Mouse (Mus musculus) ovary, adult 18-20 months (tissue): ENCODE results near the gene Atp6v0d1.

ENCODE experiments used
- DNase-seq: peaks from one replicate; pipeline ENCODE4 v3.0.0; 2022; ENCODE audit warnings: low spot score, mixed read lengths

Atp6v0d1 gene

DNA sequence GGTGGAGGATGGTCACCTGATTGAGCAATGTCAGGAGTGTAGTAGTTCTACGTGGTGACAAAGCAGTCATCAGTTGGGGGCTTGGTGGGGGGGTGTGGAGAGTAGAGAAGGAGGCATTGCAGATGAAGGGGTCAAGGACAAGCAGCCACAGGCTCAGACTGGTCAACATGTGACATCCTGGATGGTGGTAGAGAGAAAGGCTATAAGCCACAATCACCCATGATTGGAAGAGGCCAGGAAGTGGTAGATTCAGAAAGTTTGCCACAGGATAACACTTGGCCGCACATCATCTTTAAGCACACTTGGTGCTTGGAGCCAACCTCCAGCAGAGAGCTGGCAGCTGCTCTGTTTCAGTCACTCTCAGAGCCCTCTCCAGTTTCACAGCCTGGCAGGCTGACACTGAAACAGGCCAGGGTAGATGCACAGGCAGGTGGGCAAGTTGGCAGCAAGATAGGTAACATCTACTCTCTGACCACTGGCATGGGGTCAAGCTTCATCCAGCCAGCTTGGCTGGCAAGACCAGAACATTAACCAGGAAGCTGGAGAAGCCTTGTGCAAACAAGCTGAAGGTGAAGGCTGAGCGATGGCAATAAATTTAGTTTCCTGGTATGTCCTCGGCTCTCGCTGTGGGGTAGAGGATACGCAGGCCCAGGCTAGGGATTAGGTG lies 28.7 kb downstream of the Atp6v0d1 start:
- DNase-seq: no peak

- DNase-seq: no peak
These were observed 29.3 kb downstream of the Atp6v0d1 start for GRCm38 (mm10) chr8:105536546-105536945.

DNA sequence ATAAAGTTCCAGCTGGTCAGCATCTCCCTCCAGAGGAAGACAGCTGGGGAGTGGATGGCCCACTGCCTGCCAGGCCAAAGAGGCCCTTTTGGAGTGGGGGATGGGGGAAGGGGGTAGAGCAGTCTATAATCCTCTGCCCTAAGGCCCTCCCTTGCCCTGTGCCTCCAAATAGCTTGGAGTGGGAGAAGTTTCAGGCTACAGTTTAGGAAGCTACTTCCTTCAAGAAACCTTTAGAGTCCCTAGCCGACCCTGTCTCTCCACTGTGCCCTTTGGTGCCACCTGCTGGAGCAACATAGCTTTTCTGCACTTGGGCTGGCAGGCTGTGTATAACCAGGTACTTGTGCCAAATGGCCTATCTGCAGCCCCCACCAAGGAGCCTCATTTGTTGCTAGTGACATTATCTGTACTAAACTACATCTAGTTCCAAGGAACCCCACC lies 31.9 kb downstream of the Atp6v0d1 start:
- no peak for DNase-seq

GRCm38 (mm10) chr8:105533439-105533838 lies 32.4 kb downstream of the Atp6v0d1 start:
- no peak for DNase-seq

DNA sequence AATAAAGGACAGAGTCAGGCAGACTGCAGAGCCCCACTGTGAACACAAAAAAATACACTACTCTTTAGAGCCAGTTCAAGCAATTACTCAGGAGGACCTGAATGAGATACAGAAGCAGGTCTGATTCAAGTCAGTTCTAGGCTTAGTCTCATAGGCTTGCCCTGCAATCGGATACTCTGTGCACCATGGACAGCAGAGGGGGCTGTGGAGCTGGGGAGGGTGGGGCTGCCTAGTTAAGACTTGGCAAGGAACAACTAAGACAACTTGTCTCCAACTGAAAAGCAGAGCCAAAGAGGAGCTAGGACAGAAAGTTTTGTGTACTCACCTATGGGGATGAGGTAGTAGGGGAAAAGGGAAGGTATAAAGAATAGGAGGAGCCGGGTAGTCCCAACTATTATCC lies 34.1 kb downstream of the Atp6v0d1 start:
- no peak for DNase-seq

GRCm38 (mm10) chr8:105529271-105529670 lies 36.6 kb downstream of the Atp6v0d1 start:
- DNase-seq: no peak

- no peak for DNase-seq
These were observed 37.6 kb downstream of the Atp6v0d1 start for GRCm38 (mm10) chr8:105528206-105528605.

DNA sequence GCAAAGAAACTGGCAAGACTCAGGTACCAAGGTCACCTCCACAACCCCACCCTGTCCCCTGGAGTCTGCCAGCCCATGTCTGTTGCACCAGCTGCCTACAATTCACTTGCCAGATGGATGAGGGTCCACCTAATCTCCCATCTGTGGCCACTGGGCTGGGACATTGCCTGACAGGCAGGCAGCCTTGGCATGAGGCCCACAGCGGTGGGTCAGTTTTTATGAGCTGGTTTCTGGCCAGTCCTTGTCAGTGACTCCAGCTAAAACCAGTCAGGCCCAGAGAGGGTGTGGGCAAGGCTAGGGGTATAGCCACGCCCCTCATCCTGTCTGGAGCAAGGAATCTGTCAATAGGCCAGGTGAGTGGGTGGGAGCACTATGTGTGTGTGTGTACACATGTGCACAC lies 38.7 kb downstream of the Atp6v0d1 start:
- DNase-seq: no peak

GRCm38 (mm10) chr8:105522890-105523289 lies 43.0 kb downstream of the Atp6v0d1 start:
- DNase-seq: no peak

GRCm38 (mm10) chr8:105521995-105522769 lies 43.7 kb downstream of the Atp6v0d1 start:
- no peak for DNase-seq

DNA sequence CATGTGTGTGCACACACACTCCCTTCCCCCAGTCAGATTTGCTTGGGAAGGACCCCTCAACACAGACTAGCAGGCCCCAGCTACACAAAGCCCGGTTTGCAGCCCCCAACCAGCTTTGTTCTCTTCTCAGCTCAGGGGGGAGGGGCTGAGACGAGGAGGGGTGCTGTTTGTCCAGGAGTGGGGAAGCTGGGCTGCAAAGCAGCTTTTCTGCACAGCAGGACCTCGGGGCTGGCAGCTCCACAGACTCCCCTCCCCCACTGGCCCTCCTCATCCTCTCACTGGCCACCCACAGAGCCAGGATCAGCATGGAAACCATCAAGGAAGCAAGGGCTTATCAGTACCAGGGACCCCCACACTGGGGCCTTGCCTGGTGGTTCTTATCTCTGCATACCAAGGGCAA lies 44.8 kb downstream of the Atp6v0d1 start:
- DNase-seq: no peak

DNA sequence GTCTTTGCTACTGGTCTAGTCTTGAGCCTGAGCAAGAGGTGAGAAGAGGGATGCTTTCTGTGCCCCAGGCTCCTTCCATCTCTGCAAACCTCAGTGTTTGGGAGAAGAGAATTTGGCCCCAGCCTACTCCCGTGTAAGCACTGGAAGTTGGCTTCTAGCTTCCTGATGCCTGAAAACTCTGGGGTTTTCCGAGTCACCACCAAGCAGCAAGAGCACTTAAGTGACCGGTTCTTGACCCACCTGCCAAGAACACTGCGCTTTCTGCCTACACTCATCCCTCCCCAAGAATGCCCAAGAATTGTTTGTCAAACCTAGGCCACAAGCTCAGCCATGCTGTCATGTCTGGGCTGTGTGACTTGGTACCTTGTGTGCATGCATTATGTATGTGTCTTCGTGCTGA lies 45.3 kb downstream of the Atp6v0d1 start:
- DNase-seq: no peak

GRCm38 (mm10) chr8:105519591-105519990 lies 46.3 kb downstream of the Atp6v0d1 start:
- no peak for DNase-seq

DNA sequence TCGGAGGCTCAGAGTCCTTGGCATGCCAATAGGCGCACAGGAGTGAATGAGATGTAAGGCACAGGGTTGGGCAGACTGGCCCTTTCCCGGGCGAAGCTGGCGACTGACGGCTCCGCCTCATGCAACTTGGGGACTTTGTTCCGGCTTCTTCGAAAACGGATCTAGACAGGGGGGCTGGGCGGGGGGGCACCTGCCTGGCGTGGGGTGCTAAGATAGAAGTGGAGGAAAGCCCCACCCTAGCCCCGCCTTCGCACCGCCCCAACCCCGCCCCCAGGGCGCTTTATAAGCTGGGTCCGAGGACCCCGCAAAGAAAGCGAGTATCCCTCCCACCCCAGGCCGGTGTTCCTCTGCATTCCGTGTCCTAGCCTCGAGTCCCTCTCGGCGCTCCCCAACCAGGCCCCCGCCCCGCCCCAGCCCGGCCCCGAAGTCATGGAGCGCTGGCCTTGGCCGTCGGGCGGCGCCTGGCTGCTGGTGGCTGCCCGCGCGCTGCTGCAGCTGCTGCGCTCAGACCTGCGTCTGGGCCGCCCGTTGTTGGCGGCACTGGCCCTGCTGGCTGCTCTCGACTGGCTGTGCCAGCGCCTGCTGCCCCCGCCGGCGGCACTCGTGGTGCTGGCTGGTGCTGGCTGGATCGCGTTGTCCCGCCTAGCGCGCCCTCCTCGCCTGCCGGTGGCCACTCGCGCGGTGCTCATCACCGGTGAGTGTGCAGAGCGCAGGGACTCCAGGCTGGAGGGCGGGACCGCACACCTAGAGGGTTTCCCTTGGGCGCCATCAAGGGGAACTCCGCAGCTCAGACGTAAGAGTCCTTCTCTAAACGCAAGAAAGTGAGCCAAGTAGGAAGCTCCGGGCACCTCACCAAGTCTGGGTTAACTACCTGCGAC lies 47.2 kb downstream of the Atp6v0d1 start, which contains the start of gene Hsd11b2:
Gene Hsd11b2, plus strand, starts transcription at position 320 of the 878 bp plus-strand sequence.
- no peak for DNase-seq

DNA sequence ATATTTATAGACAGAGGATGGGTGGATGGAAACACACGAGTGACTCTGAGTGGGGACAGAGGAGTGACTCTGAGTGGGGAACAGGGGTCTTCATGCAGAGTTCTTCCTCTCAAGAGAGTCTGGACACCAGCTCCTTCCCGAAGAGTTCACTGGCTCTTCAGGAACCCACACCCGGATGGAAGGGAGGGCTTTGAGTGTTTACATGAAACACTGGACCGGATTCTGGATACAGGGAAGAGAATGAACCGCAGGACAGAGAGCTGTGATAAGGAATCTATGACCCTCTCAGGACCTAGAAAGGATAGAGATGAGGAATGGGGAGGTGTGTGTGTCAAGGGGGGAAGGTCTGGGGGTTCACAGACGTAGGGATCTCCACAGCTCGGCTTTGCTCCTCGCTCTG lies 48.5 kb downstream of the Atp6v0d1 start:
- no peak for DNase-seq

DNA sequence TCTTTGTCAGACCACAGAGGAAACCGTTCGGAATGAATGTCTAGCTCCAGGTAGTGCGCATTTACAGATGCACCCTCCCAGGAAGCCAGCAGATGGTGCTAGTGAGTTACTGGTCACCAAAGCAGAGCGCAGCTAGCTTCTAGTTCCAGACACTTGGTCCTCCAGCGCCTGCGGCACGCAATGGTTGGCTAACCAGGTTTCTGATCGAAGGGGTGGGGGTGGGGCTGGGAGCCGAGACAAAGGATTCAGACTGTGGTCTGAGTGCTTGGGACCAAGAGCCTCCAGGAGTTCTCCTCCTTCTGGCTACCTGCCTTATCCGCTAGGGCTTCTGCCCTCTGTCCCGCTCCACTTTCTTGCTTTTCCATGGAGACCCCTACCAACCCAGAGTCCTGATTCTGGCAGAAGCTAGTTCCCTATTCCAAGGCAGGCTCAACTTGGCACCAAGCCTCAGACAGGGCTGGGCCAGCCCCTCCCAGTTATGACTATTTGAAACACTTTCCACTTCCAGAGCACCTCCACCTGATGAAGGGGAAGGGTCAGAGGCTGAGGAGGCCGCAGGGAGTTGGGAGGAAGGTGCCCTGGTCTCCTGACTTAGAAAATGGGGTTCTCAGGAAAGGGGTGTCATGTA lies 49.7 kb downstream of the Atp6v0d1 start:
- DNase-seq: peak; percentile 52

DNA sequence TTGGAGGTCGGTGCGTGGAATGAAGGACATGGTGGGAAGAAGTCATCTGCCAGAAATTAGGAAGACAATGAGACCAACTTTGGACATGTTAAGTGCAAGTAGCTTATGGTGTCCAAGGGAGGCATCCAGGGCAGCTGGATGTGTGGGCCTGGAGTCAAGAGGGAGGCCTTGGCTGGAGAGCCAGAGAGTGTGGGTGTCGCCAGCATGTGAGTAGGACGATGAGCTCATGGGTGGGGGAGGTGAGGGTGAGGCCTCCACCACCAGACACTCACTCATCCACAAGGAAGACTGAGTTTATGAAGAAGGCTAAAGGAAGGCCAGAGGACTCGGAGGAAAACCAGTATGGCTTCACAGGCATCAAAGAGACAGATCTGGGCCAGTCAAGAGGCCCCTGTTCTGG lies 51.2 kb downstream of the Atp6v0d1 start:
- DNase-seq: peak; percentile 62

DNA sequence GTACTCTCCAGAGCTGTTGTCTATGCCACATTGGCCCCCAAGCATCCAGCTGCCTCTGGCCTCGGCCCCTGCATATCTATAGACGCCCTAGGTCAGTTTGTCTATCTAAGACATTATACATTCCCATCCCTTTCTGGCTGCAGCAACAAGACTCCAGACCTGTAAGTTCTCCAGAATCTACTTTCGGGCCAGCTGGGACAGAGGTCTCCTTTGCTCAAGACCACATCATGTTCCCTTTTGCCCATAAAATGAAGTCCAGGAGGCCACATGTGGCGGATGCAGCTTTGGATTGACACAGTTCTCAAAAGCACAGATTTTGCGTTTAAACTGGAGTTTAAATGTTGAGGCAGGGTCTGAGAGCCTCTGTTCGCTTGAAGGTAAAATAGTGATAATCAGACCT lies 51.7 kb downstream of the Atp6v0d1 start:
- no peak for DNase-seq

- no peak for DNase-seq
These were observed 55.7 kb downstream of the Atp6v0d1 start for GRCm38 (mm10) chr8:105509997-105510735.

DNA sequence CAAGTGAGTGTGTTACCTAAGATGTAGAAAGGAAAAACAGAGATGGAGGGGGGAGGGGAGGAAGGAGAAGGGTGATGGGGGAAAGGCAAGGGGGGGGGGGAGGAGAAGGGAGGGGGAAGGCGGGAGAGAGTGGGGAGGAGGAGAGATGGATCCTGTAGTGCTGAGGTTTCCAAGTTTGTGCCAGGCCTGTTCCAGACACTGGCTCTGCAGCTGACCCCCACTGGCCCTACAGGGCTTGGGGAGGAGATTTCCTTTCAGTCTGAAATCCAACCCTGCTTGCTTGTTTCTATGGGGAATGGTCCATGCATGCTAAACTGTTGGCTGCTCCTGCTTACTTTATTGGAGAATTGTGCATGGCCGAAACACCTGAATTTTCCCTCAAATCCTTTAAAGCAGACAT lies 57.1 kb downstream of the Atp6v0d1 start:
- DNase-seq: no peak

DNA sequence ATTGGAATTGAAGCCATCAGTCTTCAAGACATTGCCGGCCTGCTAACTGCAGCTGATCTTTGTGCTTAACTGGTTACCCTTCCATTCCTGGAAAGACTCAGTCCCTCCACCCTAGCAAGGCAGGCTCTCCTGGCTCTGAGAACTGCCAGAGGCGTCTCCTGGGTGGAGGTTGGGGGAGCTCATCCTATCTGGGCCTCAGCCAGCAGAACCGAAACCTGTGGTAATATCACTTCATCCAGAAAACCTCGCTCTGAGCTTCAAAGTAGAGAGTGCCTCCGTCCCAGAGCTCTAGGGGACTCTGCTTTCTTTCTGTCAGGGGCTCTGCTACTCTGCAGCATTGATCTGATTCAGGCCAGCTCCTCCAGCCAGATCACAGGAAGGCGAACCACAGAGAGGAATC lies 58.9 kb downstream of the Atp6v0d1 start:
- no peak for DNase-seq
